Mouse (Mus musculus) midbrain, embryonic 11.5 days (tissue): ENCODE data around the gene Scn11a. TPM values are rescaled to one million over a fixed set of nuclear protein-coding genes. Genes with fewer than 3 reads are reported as not detected.

Experiments
- ATAC-seq: fragments of 200-750 bp; cut with Nextera tagmentation; 2 replicates; pipeline ENCODE4 v1.8.0; 2017; ENCODE audit warnings: moderate TSS enrichment, moderate library complexity; ENCODE audit not compliant: low FRiP score
- DNase-seq: peaks from one replicate; pipeline ENCODE4 v3.0.0; 2015; ENCODE audit warnings: low spot score; ENCODE audit errors: missing footprints
- H3K27ac ChIP-seq: fragments of 300-500 bp; sonication (generic); 2 replicates; pipeline ENCODE4 v1.5.1; 2014; ENCODE audit warnings: low read depth, low read length
- H3K27me3 ChIP-seq: fragments of 300-500 bp; sonication (generic); 2 replicates; pipeline ENCODE4 v1.6.1; 2014; ENCODE audit warnings: mild to moderate bottlenecking, low read length, moderate library complexity, mixed read lengths; ENCODE audit not compliant: control insufficient read depth, insufficient read depth
- H3K36me3 ChIP-seq: fragments of 300-500 bp; sonication (generic); 2 replicates; pipeline ENCODE4 v1.6.1; 2014; ENCODE audit warnings: mild to moderate bottlenecking, low read length, moderate library complexity, mixed read lengths; ENCODE audit not compliant: control insufficient read depth, insufficient read depth
- H3K4me1 ChIP-seq: fragments of 300-500 bp; sonication (generic); 2 replicates; pipeline ENCODE4 v1.6.1; 2014; ENCODE audit warnings: low read length; ENCODE audit not compliant: control insufficient read depth, insufficient read depth
- H3K4me2 ChIP-seq: fragments of 300-500 bp; sonication (generic); 2 replicates; pipeline ENCODE4 v1.6.1; 2014; ENCODE audit warnings: mild to moderate bottlenecking, moderate library complexity
- H3K4me3 ChIP-seq: fragments of 300-500 bp; sonication (generic); 2 replicates; pipeline ENCODE4 v1.5.1; 2014; ENCODE audit warnings: low read depth, low read length
- H3K9ac ChIP-seq: fragments of 300-500 bp; sonication (generic); 2 replicates; pipeline ENCODE4 v1.6.1; 2014; ENCODE audit warnings: low read length
- H3K9me3 ChIP-seq: fragments of 300-500 bp; sonication (generic); 2 replicates; pipeline ENCODE4 v1.6.1; 2016; ENCODE audit warnings: low read length; ENCODE audit not compliant: control insufficient read depth
- WGBS: fragments of 180-500 bp; shearing (Covaris S2); extraction: QIAGEN DNeasy Blood & Tissue Kit; methylation state at CpG from one replicate; pipeline ENCODE4 v1.1.7; 2014; 5-methylcytosine and 5-hydroxymethylcytosine counted together
- polyA plus RNA-seq: library from polyadenylated mRNA; unstranded; fragments of >200 nt; fragmentation: Nextera tagmentation; extraction: Ambion mirVana; gene quantifications from 2 replicates; pipeline ENCODE4 v1.2.1, GENCODE M21; 2014

Scn11a gene
- polyA plus RNA-seq, 1 experiment from 2014 or later = 0.23 TPM

GRCm38 (mm10) chr9:119768585-119768984 lies 56.7 kb downstream of the Scn11a start:
- H3K27ac ChIP-seq = no peak overlapping the region
- H3K9ac ChIP-seq = no peak overlapping the region
- no peaks in the 10 kb centered on the region for H3K27me3 ChIP-seq
- H3K4me2 ChIP-seq = no peak overlapping the region
- no peak for ATAC-seq
- no peaks in the 10 kb centered on the region for H3K4me1 ChIP-seq
- no peak for DNase-seq
- H3K9me3 ChIP-seq = no peaks in the 10 kb centered on the region
- WGBS = 47% methylated on average over 7 of the region's 7 CpGs
- H3K4me3 ChIP-seq = no peak overlapping the region
- no peaks in the 10 kb centered on the region for H3K36me3 ChIP-seq

DNA sequence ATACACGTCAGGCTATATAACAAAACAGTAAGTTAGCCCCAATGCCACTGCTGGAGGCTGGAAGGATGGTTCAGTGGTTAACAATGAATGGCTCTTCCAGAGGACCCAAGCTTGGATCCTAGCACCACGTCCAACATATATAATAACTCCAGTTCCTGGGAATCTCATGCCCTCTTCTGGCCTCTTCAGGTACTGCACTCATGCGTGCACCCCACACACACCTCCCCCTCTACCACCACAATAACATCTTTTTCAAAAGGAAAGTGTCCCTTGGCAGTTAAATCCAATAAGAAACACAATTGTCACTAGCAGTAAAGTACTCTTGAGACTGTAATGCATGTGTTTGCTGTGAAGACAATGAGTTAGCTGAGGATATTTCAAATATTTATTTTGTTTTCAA lies 65.0 kb downstream of the Scn11a start:
- H3K36me3 ChIP-seq = no peaks in the 10 kb centered on the region
- DNase-seq = no peak
- no peak overlapping the region for H3K4me2 ChIP-seq
- WGBS = 86% methylated on average over 3 of the region's 3 CpGs
- ATAC-seq = no peak
- no peak overlapping the region for H3K4me3 ChIP-seq
- H3K9ac ChIP-seq = no peak overlapping the region
- H3K4me1 ChIP-seq = no peaks in the 10 kb centered on the region
- peaks cover 4% of the 10 kb centered on the region; the same call in 1 of the 2 replicates for H3K9me3 ChIP-seq
- no peaks in the 10 kb centered on the region for H3K27me3 ChIP-seq
- no peak overlapping the region for H3K27ac ChIP-seq

DNA sequence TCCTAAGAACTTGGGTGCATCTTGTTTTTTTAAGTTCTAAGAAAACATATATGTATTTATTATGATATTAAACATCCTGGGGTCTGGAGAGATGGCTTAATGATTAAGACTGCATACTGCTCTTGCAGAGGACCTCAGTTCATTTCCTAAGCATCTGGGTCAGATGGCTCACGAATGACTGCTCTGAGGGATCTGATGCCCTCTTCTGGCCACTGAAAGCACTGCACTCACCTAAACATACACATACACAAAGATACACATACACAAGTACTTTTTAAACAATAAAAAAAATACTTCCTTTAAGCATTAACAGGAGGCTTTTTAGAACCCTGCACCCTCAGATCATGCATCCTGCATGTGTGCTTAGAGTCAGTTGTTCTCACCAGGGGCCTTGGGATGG lies 65.8 kb downstream of the Scn11a start:
- H3K4me2 ChIP-seq = no peak overlapping the region
- no peaks in the 10 kb centered on the region for H3K4me1 ChIP-seq
- WGBS = 75% methylated on average over 1 of the region's 1 CpGs
- H3K9me3 ChIP-seq = peaks cover 6% of the 10 kb centered on the region; the same call in 1 of the 2 replicates
- ATAC-seq = no peak
- H3K36me3 ChIP-seq = no peaks in the 10 kb centered on the region
- no peak overlapping the region for H3K9ac ChIP-seq
- H3K27me3 ChIP-seq = no peaks in the 10 kb centered on the region
- H3K4me3 ChIP-seq = no peak overlapping the region
- no peak for DNase-seq
- H3K27ac ChIP-seq = no peak overlapping the region

DNA sequence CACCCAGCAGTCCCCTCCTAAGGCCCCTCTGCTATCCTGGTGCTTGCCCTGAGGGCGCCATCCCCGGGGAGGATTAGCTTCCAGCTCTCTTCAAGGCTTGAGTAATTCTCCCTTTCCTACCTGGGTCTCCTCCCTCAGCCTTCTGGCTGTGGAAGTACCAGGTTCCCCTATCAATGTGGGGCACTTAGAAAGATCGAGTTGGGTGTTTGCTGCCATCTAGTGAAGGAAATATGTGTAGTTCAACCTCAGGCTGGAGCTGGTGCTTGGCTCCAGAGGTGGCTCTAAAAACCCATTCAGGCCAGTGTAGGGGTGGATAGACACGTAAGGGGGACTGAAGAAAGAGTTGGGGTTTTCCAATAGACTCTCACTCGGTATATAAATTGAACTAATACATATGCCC lies 73.7 kb downstream of the Scn11a start:
- H3K4me1 ChIP-seq = no peaks in the 10 kb centered on the region
- no peaks in the 10 kb centered on the region for H3K36me3 ChIP-seq
- H3K9ac ChIP-seq = no peak overlapping the region
- WGBS = 19% methylated on average over 5 of the region's 5 CpGs
- peaks cover 2% of the 10 kb centered on the region; the same call in 1 of the 2 replicates for H3K9me3 ChIP-seq
- H3K4me3 ChIP-seq = no peak overlapping the region
- H3K4me2 ChIP-seq = no peak overlapping the region
- no peaks in the 10 kb centered on the region for H3K27me3 ChIP-seq
- ATAC-seq = no peak
- H3K27ac ChIP-seq = no peak overlapping the region
- peak; percentile 86 for DNase-seq

DNA sequence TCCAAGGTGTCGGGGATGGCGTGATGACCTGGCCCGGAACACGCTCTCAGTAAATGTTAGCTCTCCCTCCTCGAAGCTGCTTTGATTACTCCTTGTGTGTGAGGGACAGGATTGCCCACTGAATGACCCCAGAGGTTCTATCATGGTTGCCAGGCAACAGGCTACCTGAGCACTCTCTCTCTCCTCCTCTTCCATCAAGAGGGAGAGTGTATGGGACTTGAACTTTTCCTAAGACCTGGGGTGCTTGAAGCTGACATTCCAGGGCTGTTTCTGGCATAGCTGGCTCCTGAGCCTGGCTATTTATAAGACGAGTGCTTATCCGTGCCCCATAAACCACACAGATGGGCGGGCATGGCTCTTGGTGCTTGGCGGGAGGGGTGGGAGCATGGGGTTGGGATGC lies 76.1 kb downstream of the Scn11a start:
- Histone ChIP-seq H3K27me3 (no peaks in the 10 kb centered on the region), H3K4me1 (no peaks in the 10 kb centered on the region)
- WGBS = 89% methylated on average over 9 of the region's 9 CpGs

GRCm38 (mm10) chr9:119743900-119744299 lies 81.4 kb downstream of the Scn11a start:
- H3K9me3 ChIP-seq = no peaks in the 10 kb centered on the region; the same call in 1 of the 2 replicates
- H3K9ac ChIP-seq = no peak overlapping the region
- H3K36me3 ChIP-seq = no peaks in the 10 kb centered on the region
- H3K4me2 ChIP-seq = no peak overlapping the region
- H3K27me3 ChIP-seq = no peaks in the 10 kb centered on the region
- no peak overlapping the region for H3K4me3 ChIP-seq
- H3K27ac ChIP-seq = no peak overlapping the region
- no peak for DNase-seq
- ATAC-seq = no peak
- 87% methylated on average over 4 of the region's 4 CpGs for WGBS
- H3K4me1 ChIP-seq = no peaks in the 10 kb centered on the region

More for the DNA sequence above, 76.1 kb downstream of the Scn11a start:
- no peak overlapping the region for H3K4me3 ChIP-seq
- no peak overlapping the region for H3K9ac ChIP-seq
- no peaks in the 10 kb centered on the region for H3K36me3 ChIP-seq
- DNase-seq = no peak
- no peak overlapping the region for H3K27ac ChIP-seq
- no peak overlapping the region for H3K4me2 ChIP-seq
- ATAC-seq = no peak
- H3K9me3 ChIP-seq = no peaks in the 10 kb centered on the region; the same call in 1 of the 2 replicates

DNA sequence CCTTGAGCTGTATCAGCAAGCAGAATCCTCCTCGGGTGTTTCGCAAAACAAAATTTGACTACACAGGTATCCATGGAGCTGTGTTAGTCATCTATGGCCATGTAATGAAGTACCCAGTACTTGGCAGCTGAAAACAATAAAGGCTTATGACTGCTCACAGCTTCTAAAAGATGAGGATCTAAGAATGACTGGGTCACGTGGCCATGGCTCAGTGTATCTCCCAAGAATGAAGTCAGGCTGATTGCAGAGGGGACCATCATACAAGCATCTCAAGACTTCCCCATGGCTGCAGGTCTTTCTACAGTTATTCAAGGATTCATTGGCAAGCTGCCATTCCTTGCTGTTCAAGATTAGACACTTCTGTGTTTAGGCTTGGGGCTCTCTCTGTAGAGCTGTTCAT lies 81.9 kb downstream of the Scn11a start:
- Histone ChIP-seq H3K9ac (no peak overlapping the region), H3K4me1 (no peaks in the 10 kb centered on the region), H3K9me3 (no peaks in the 10 kb centered on the region; the same call in 1 of the 2 replicates), H3K4me2 (no peak overlapping the region), H3K36me3 (no peaks in the 10 kb centered on the region), H3K27ac (no peak overlapping the region), H3K27me3 (no peaks in the 10 kb centered on the region), H3K4me3 (no peak overlapping the region)
- no peak for DNase-seq
- 88% methylated on average over 3 of the region's 3 CpGs for WGBS
- ATAC-seq = no peak

GRCm38 (mm10) chr9:119741101-119741786 lies 84.0 kb downstream of the Scn11a start:
- WGBS = 51% methylated on average over 5 of the region's 5 CpGs
- ATAC-seq (no peak), DNase-seq (no peak)
- no peaks in the 10 kb centered on the region for H3K36me3 ChIP-seq
- H3K9me3 ChIP-seq = no peaks in the 10 kb centered on the region
- no peaks in the 10 kb centered on the region for H3K4me1 ChIP-seq
- H3K9ac ChIP-seq = no peak overlapping the region
- H3K4me3 ChIP-seq = no peak overlapping the region
- no peak overlapping the region for H3K4me2 ChIP-seq
- no peaks in the 10 kb centered on the region for H3K27me3 ChIP-seq
- H3K27ac ChIP-seq = no peak overlapping the region

DNA sequence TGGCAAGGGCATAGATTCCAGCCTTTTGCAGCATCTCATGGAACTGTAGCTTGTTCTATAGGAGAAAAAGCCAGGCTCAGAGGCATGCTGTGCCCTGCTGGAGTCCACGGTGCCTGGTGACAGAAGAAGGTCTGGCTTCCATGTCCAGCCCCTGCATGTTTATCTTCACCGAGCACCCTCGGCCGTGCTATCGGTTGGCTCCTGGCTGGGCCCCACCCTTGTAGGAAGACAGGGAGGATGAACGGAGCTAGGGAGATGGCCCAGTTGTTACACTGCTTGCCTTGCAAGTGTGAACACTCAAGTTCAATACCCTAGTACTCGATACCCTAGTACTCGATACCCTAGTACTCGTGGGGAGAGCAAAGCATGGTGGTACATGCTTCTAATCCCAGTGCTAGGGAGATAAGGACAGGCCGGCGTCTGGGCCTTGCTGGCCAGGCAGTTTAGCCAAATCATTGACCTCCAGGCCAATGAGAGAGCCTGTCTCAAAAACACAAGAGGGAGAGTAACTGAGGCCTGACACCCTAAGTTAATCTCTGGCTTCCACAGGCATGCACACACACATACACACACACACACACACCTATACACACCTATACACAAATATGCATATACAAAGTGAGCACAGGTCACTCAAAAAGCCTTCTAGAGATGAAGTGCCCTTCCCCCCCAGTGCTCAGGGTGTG lies 96.7 kb downstream of the Scn11a start:
- ATAC-seq (no peak), DNase-seq (no peak)
- peaks cover 10% of the 10 kb centered on the region; the same call in 1 of the 2 replicates for H3K4me1 ChIP-seq
- no peaks in the 10 kb centered on the region for H3K9me3 ChIP-seq
- H3K4me3 ChIP-seq = no peak overlapping the region
- no peak overlapping the region for H3K9ac ChIP-seq
- no peak overlapping the region for H3K4me2 ChIP-seq
- WGBS = 91% methylated on average over 11 of the region's 11 CpGs
- no peaks in the 10 kb centered on the region for H3K27me3 ChIP-seq
- no peak overlapping the region for H3K27ac ChIP-seq
- no peaks in the 10 kb centered on the region for H3K36me3 ChIP-seq
